Mouse (Mus musculus): ENCODE results near the gene Aven. TPM values are rescaled to one million over a fixed set of nuclear protein-coding genes. Genes with fewer than 3 reads are reported as not detected.

The Aven gene
- polyA plus RNA-seq, 1 experiment from 2014 or later, result 5.5 TPM

Small RNAs within 50 kb of the gene (microRNA-seq; reads per million reads assigned to microRNA genes)
- gene Gm44374, result not detected

Other genes with a start within 250 kb of the Aven start
- gene Nutm1, start 233.7 kb upstream of the Aven start, polyA plus RNA-seq (2015; fragmentation: Nextera tagmentation; extraction: Ambion mirVana), result not detected in 2 replicates
- gene Nop10, start 231.0 kb upstream of the Aven start, polyA plus RNA-seq (2015; fragmentation: Nextera tagmentation; extraction: Ambion mirVana), result 185 and 207 TPM in 2 replicates
- 8.0 and 8.6 TPM in 2 replicates for gene Slc12a6, start 227.1 kb upstream of the Aven start, polyA plus RNA-seq (2015; fragmentation: Nextera tagmentation; extraction: Ambion mirVana)
- not detected in 2 replicates for gene Gm21985, start 226.7 kb upstream of the Aven start, polyA plus RNA-seq (2015; fragmentation: Nextera tagmentation; extraction: Ambion mirVana)
- gene Emc4, start 124.9 kb upstream of the Aven start, polyA plus RNA-seq (2015; fragmentation: Nextera tagmentation; extraction: Ambion mirVana), result 129 and 132 TPM in 2 replicates
- gene Katnbl1, start 113.8 kb upstream of the Aven start, polyA plus RNA-seq (2015; fragmentation: Nextera tagmentation; extraction: Ambion mirVana), result 47.8 and 48.9 TPM in 2 replicates
- gene Emc7, start 38.0 kb upstream of the Aven start, polyA plus RNA-seq (2015; fragmentation: Nextera tagmentation; extraction: Ambion mirVana), result 20.0 and 20.8 TPM in 2 replicates
- gene Chrm5, start 12.2 kb upstream of the Aven start, polyA plus RNA-seq (2015; fragmentation: Nextera tagmentation; extraction: Ambion mirVana), result 0.12 and 0.21 TPM in 2 replicates